Mouse (Mus musculus): ENCODE data around the gene Ica1.

GRCm38 (mm10) chr6:8683379-8683778, 94.9 kb downstream of the Ica1 start:
- TF ChIP-seq POLR2A (IDR thresholded peaks at IDR 0.05; ENCODE audit: borderline replicate concordance, extremely low read depth, insufficient read depth, insufficient read length, poor library complexity, severe bottlenecking) (no peak), CTCF (IDR thresholded peaks at IDR 0.05; ENCODE audit: borderline replicate concordance, extremely low read depth, insufficient read depth, insufficient read length) (no peak)

Data from brain, embryonic 14.5 days (tissue).